Mouse (Mus musculus): ENCODE data around the gene 3100002H09Rik. TPM values are rescaled to one million over a fixed set of nuclear protein-coding genes. Genes with fewer than 3 reads are reported as not detected.

3100002H09Rik gene
- polyA plus RNA-seq (2015; fragmentation: Nextera tagmentation; extraction: Ambion mirVana) = not detected in 2 replicates

GRCm38 (mm10) chr4:124610703-124611102 lies at the start of gene 3100002H09Rik:
Gene 3100002H09Rik (minus strand): TSS chr4:124610803.
- Histone ChIP-seq H3K4me2 (no peak within 1 kb of the TSS), H3K27ac (no peak within 1 kb of the TSS), H3K27me3 (peaks cover 41% of the 10 kb centered on the region), H3K36me3 (no peaks in the 10 kb centered on the region), H3K9ac (no peak within 1 kb of the TSS), H3K9me3 (replicated peaks) (no peaks in the 10 kb centered on the region), H3K4me1 (peaks cover 14% of the 10 kb centered on the region), H3K4me3 (replicated peaks) (no peak within 1 kb of the TSS)
- ATAC-seq (replicated peaks; ENCODE audit: low FRiP score) = no peak
- 76% methylated on average over 2 of the region's 2 CpGs for WGBS

GRCm38 (mm10) chr4:124659251-124660217 lies 48.9 kb upstream of the 3100002H09Rik start:
- peaks cover 40% of the 10 kb centered on the region for H3K4me1 ChIP-seq
- H3K4me2 ChIP-seq = peak overlapping the region; percentile 97
- H3K27ac ChIP-seq = no peak overlapping the region
- H3K4me3 ChIP-seq (replicated peaks) = peak overlapping the region; percentile 59
- no peaks in the 10 kb centered on the region for H3K36me3 ChIP-seq
- ATAC-seq (replicated peaks; ENCODE audit: low FRiP score) = no peak
- peaks cover 97% of the 10 kb centered on the region for H3K27me3 ChIP-seq
- WGBS = 2% methylated on average over 68 of the region's 68 CpGs
- no peak overlapping the region for H3K9ac ChIP-seq
- no peaks in the 10 kb centered on the region for H3K9me3 ChIP-seq (replicated peaks)

GRCm38 (mm10) chr4:124658412-124658851 lies 47.8 kb upstream of the 3100002H09Rik start:
- no peak for ATAC-seq (replicated peaks; ENCODE audit: low FRiP score)
- Histone ChIP-seq H3K9me3 (replicated peaks) (no peaks in the 10 kb centered on the region), H3K36me3 (no peaks in the 10 kb centered on the region), H3K9ac (0 out of 2 replicates have a peak overlapping the region, but pooled peaks have one; percentile 45), H3K27ac (no peak overlapping the region), H3K4me2 (peak overlapping the region; percentile 97), H3K4me1 (peaks cover 42% of the 10 kb centered on the region), H3K4me3 (replicated peaks) (peak overlapping the region; percentile 59), H3K27me3 (peaks cover 97% of the 10 kb centered on the region)
- under 1% methylated on average over 39 of the region's 39 CpGs for WGBS

- Histone ChIP-seq H3K4me1 (peaks cover 49% of the 10 kb centered on the region), H3K27me3 (peaks cover 97% of the 10 kb centered on the region), H3K36me3 (no peaks in the 10 kb centered on the region), H3K4me3 (replicated peaks) (peak overlapping the region; percentile 59), H3K4me2 (peak overlapping the region; percentile 97), H3K9ac (peak overlapping the region; percentile 45), H3K27ac (no peak overlapping the region), H3K9me3 (replicated peaks) (no peaks in the 10 kb centered on the region)
- WGBS = under 1% methylated on average over 61 of the region's 61 CpGs
- no peak for ATAC-seq (replicated peaks; ENCODE audit: low FRiP score)
Measured at GRCm38 (mm10) chr4:124657781-124658180, 47.2 kb upstream of the 3100002H09Rik start.

- peaks cover 56% of the 10 kb centered on the region for H3K4me1 ChIP-seq
- peak overlapping the region; percentile 45; the same call in 1 of the 2 replicates for H3K9ac ChIP-seq
- H3K4me2 ChIP-seq = peak overlapping the region; percentile 97
- H3K9me3 ChIP-seq (replicated peaks) = no peaks in the 10 kb centered on the region
- under 1% methylated on average over 85 of the region's 92 CpGs for WGBS
- H3K36me3 ChIP-seq = no peaks in the 10 kb centered on the region
- H3K4me3 ChIP-seq (replicated peaks) = peak overlapping the region; percentile 59
- peaks cover 93% of the 10 kb centered on the region for H3K27me3 ChIP-seq
- H3K27ac ChIP-seq = no peak overlapping the region
- ATAC-seq (replicated peaks; ENCODE audit: low FRiP score) = peak; percentile 89
Measured at GRCm38 (mm10) chr4:124656854-124657650, 46.4 kb upstream of the 3100002H09Rik start.

GRCm38 (mm10) chr4:124656518-124656853 lies 45.9 kb upstream of the 3100002H09Rik start, which contains the start of gene Pou3f1:
Gene Pou3f1 (plus strand): TSS chr4:124656807.
- H3K4me1 ChIP-seq = peaks cover 59% of the 10 kb centered on the region
- peak within 1 kb of the TSS; percentile 59 for H3K4me3 ChIP-seq (replicated peaks)
- 1% methylated on average over 15 of the region's 15 CpGs for WGBS
- H3K4me2 ChIP-seq = peak within 1 kb of the TSS; percentile 97
- peaks cover 92% of the 10 kb centered on the region for H3K27me3 ChIP-seq
- no peaks in the 10 kb centered on the region for H3K36me3 ChIP-seq
- H3K9ac ChIP-seq = peak within 1 kb of the TSS; percentile 45
- ATAC-seq (replicated peaks; ENCODE audit: low FRiP score) = no peak
- no peak within 1 kb of the TSS for H3K27ac ChIP-seq
- H3K9me3 ChIP-seq (replicated peaks) = no peaks in the 10 kb centered on the region

- H3K4me2 ChIP-seq = peak overlapping the region; percentile 27; the same call in 1 of the 2 replicates
- no peaks in the 10 kb centered on the region for H3K36me3 ChIP-seq
- H3K4me3 ChIP-seq (replicated peaks) = no peak overlapping the region
- no peak overlapping the region for H3K9ac ChIP-seq
- 6% methylated on average over 9 of the region's 9 CpGs for WGBS
- H3K27ac ChIP-seq = no peak overlapping the region
- H3K4me1 ChIP-seq = peaks cover 36% of the 10 kb centered on the region
- peaks cover 93% of the 10 kb centered on the region for H3K27me3 ChIP-seq
- peak; percentile 71 for ATAC-seq (replicated peaks; ENCODE audit: low FRiP score)
- no peaks in the 10 kb centered on the region for H3K9me3 ChIP-seq (replicated peaks)
Measured at GRCm38 (mm10) chr4:124652886-124653285, 42.3 kb upstream of the 3100002H09Rik start.

- Histone ChIP-seq H3K27me3 (peaks cover 77% of the 10 kb centered on the region), H3K4me2 (no peak overlapping the region), H3K9ac (no peak overlapping the region), H3K9me3 (replicated peaks) (no peaks in the 10 kb centered on the region), H3K4me1 (peaks cover 29% of the 10 kb centered on the region), H3K27ac (no peak overlapping the region), H3K4me3 (replicated peaks) (no peak overlapping the region), H3K36me3 (no peaks in the 10 kb centered on the region)
- WGBS = 43% methylated on average over 5 of the region's 5 CpGs
- no peak for ATAC-seq (replicated peaks; ENCODE audit: low FRiP score)
Measured at GRCm38 (mm10) chr4:124647909-124648308, 37.3 kb upstream of the 3100002H09Rik start.

GRCm38 (mm10) chr4:124646591-124646990 lies 36.0 kb upstream of the 3100002H09Rik start:
- Histone ChIP-seq H3K9me3 (replicated peaks) (no peaks in the 10 kb centered on the region), H3K4me3 (replicated peaks) (no peak overlapping the region), H3K36me3 (no peaks in the 10 kb centered on the region), H3K9ac (no peak overlapping the region), H3K27me3 (peaks cover 78% of the 10 kb centered on the region), H3K4me1 (peaks cover 17% of the 10 kb centered on the region), H3K27ac (0 out of 2 replicates have a peak overlapping the region, but pooled peaks have one; percentile 18), H3K4me2 (peak overlapping the region; percentile 33)
- ATAC-seq (replicated peaks; ENCODE audit: low FRiP score) = no peak
- WGBS = 21% methylated on average over 8 of the region's 8 CpGs

GRCm38 (mm10) chr4:124644974-124645433 lies 34.4 kb upstream of the 3100002H09Rik start:
- WGBS = 28% methylated on average over 3 of the region's 3 CpGs
- Histone ChIP-seq H3K4me2 (no peak overlapping the region), H3K9ac (no peak overlapping the region), H3K4me1 (peaks cover 17% of the 10 kb centered on the region), H3K27me3 (peaks cover 76% of the 10 kb centered on the region), H3K9me3 (replicated peaks) (no peaks in the 10 kb centered on the region), H3K27ac (no peak overlapping the region), H3K36me3 (no peaks in the 10 kb centered on the region), H3K4me3 (replicated peaks) (no peak overlapping the region)
- 0 out of 2 replicates have a peak, but pooled peaks have one; percentile 26 for ATAC-seq (replicated peaks; ENCODE audit: low FRiP score)

- no peak overlapping the region for H3K4me2 ChIP-seq
- H3K9me3 ChIP-seq (replicated peaks) = no peaks in the 10 kb centered on the region
- H3K27ac ChIP-seq = no peak overlapping the region
- peaks cover 76% of the 10 kb centered on the region for H3K27me3 ChIP-seq
- H3K36me3 ChIP-seq = no peaks in the 10 kb centered on the region
- no peak overlapping the region for H3K9ac ChIP-seq
- H3K4me1 ChIP-seq = peaks cover 17% of the 10 kb centered on the region
- 88% methylated on average over 9 of the region's 9 CpGs for WGBS
- ATAC-seq (replicated peaks; ENCODE audit: low FRiP score) = no peak
- no peak overlapping the region for H3K4me3 ChIP-seq (replicated peaks)
Measured at GRCm38 (mm10) chr4:124643859-124644258, 33.3 kb upstream of the 3100002H09Rik start.

All from kidney, embryonic 15.5 days (tissue).